Mouse (Mus musculus) embryonic fibroblast, embryonic 13.5 days (primary cell): ENCODE data around the gene B3gnt3.

Source experiments
- CTCF ChIP-seq: IDR thresholded peaks from 2 replicates; pipeline ENCODE4 v1.5.1; 2011; ENCODE audit warnings: mild to moderate bottlenecking, control low read depth, low read length, moderate library complexity, borderline replicate concordance; ENCODE audit not compliant: insufficient read depth
- POLR2A ChIP-seq: IDR thresholded peaks from 2 replicates; pipeline ENCODE4 v1.6.1; 2011; ENCODE audit warnings: low read depth, mild to moderate bottlenecking, control low read depth, low read length, moderate library complexity

DNA sequence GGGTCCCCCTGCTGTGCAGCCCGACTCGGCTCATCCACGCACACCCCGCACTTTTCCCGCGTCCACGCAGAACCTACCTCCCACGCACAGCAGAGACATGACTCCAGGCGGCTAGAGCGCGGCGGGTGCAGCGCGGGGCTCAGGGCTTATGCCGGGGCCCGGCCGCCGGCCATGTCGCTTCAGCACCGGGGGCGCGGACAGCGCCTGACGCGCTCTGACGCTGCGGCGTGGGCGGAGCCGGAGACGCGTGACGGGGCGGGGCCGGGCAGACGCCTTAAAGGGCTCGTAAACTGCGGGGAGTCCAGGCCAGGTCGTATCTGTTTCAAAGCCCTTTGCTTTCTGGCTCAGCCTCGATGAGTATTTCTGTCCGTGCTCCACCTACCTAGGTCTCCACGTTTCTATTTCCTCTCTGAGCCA, 30.0 kb downstream of the B3gnt3 start, which contains the start of gene Unc13a:
- TF ChIP-seq CTCF, result no peak
- peak; percentile 74 for TF ChIP-seq POLR2A
